Mouse (Mus musculus) layer of hippocampus, adult 9-11 months (tissue): ENCODE measurements at regions not wholly inside any gene's neighbourhood (a gene's known extent, or its start where the extent isn't known, plus 50 kb on each side); places are given as distances from the start of the nearest gene placed in this dataset.

ENCODE experiments used
- DNase-seq: peaks from one replicate; pipeline ENCODE4 v3.0.0; 2022

- DNase-seq: peak; percentile 8
Measured at GRCm38 (mm10) chr13:15802043-15802795, 209.4 kb upstream of the Inhba start.

- no peak for DNase-seq
Measured at GRCm38 (mm10) chr13:15803965-15804364, 207.7 kb upstream of the Inhba start.

GRCm38 (mm10) chr13:15806925-15807324 is 204.7 kb upstream of the Inhba start:
- no peak for DNase-seq

- no peak for DNase-seq
Measured at GRCm38 (mm10) chr13:15822261-15822850, 189.3 kb upstream of the Inhba start.

GRCm38 (mm10) chr13:15845806-15846205 is 165.8 kb upstream of the Inhba start:
- DNase-seq: no peak

GRCm38 (mm10) chr13:15848017-15848416 is 163.6 kb upstream of the Inhba start:
- DNase-seq: no peak

- no peak for DNase-seq
Measured at GRCm38 (mm10) chr13:15849129-15849528, 162.5 kb upstream of the Inhba start.

- no peak for DNase-seq
Measured at GRCm38 (mm10) chr13:15850358-15850757, 161.3 kb upstream of the Inhba start.

GRCm38 (mm10) chr13:15853022-15853566 is 158.6 kb upstream of the Inhba start:
- DNase-seq: no peak

- no peak for DNase-seq
Measured at GRCm38 (mm10) chr13:15862941-15863340, 148.7 kb upstream of the Inhba start.

- no peak for DNase-seq
Measured at GRCm38 (mm10) chr13:15863344-15863743, 148.3 kb upstream of the Inhba start.

- no peak for DNase-seq
Measured at GRCm38 (mm10) chr13:15867046-15867561, 144.5 kb upstream of the Inhba start.

- no peak for DNase-seq
Measured at GRCm38 (mm10) chr13:15877606-15878005, 134.0 kb upstream of the Inhba start.

GRCm38 (mm10) chr13:15879576-15879975 is 132.1 kb upstream of the Inhba start:
- no peak for DNase-seq

- no peak for DNase-seq
Measured at GRCm38 (mm10) chr13:15890794-15891193, 120.9 kb upstream of the Inhba start.

- DNase-seq: no peak
Measured at GRCm38 (mm10) chr13:15891403-15891802, 120.2 kb upstream of the Inhba start.

- DNase-seq: no peak
Measured at GRCm38 (mm10) chr13:15898201-15898600, 113.5 kb upstream of the Inhba start.

GRCm38 (mm10) chr13:15901710-15902675 is 109.7 kb upstream of the Inhba start:
- DNase-seq: no peak

- no peak for DNase-seq
Measured at GRCm38 (mm10) chr13:15907806-15908205, 103.8 kb upstream of the Inhba start.

- no peak for DNase-seq
Measured at GRCm38 (mm10) chr13:15910578-15910977, 101.1 kb upstream of the Inhba start.

- DNase-seq: no peak
Measured at GRCm38 (mm10) chr13:15911263-15911662, 100.4 kb upstream of the Inhba start.

GRCm38 (mm10) chr13:15914270-15914669 is 97.4 kb upstream of the Inhba start:
- no peak for DNase-seq

GRCm38 (mm10) chr13:15929890-15930289 is 81.8 kb upstream of the Inhba start:
- no peak for DNase-seq
